Mouse (Mus musculus) forelimb bud, embryonic 11.5 days (tissue): ENCODE data around the gene Dnajc6.

Experiments
- DNase-seq: peaks from one replicate; pipeline ENCODE4 v3.0.0-alpha.2; 2012; ENCODE audit warnings: low read depth, low spot score

Dnajc6 gene

GRCm38 (mm10) chr4:101496534-101497237 is at the start of gene Dnajc6:
Gene Dnajc6 (plus strand): TSS chr4:101496648.
- no peak for DNase-seq

- no peak for DNase-seq
These were observed 47.7 kb upstream of the Dnajc6 start for GRCm38 (mm10) chr4:101448701-101449100.

- DNase-seq: no peak
These were observed 47.1 kb upstream of the Dnajc6 start for GRCm38 (mm10) chr4:101449344-101449743.

GRCm38 (mm10) chr4:101450150-101450780 is 46.2 kb upstream of the Dnajc6 start:
- no peak for DNase-seq

- DNase-seq: no peak
These were observed 45.4 kb upstream of the Dnajc6 start for GRCm38 (mm10) chr4:101451089-101451488.

GRCm38 (mm10) chr4:101452829-101453228 is 43.6 kb upstream of the Dnajc6 start:
- DNase-seq: no peak

GRCm38 (mm10) chr4:101457176-101457575 is 39.3 kb upstream of the Dnajc6 start:
- DNase-seq: no peak

GRCm38 (mm10) chr4:101458341-101458740 is 38.1 kb upstream of the Dnajc6 start:
- peak; percentile 57 for DNase-seq

- DNase-seq: no peak
These were observed 37.1 kb upstream of the Dnajc6 start for GRCm38 (mm10) chr4:101459358-101459757.

- no peak for DNase-seq
These were observed 36.3 kb upstream of the Dnajc6 start for GRCm38 (mm10) chr4:101460114-101460513.

- no peak for DNase-seq
These were observed 34.4 kb upstream of the Dnajc6 start for GRCm38 (mm10) chr4:101462065-101462464.

GRCm38 (mm10) chr4:101466264-101466663 is 30.2 kb upstream of the Dnajc6 start:
- DNase-seq: peak; percentile 1

- DNase-seq: no peak
These were observed 27.2 kb upstream of the Dnajc6 start for GRCm38 (mm10) chr4:101469242-101469641.

GRCm38 (mm10) chr4:101470543-101470942 is 25.9 kb upstream of the Dnajc6 start:
- no peak for DNase-seq

- no peak for DNase-seq
These were observed 23.7 kb upstream of the Dnajc6 start for GRCm38 (mm10) chr4:101472767-101473166.

- DNase-seq: no peak
These were observed 6.0 kb upstream of the Dnajc6 start for GRCm38 (mm10) chr4:101490320-101490917.

GRCm38 (mm10) chr4:101491704-101492103 is 4.7 kb upstream of the Dnajc6 start:
- no peak for DNase-seq

GRCm38 (mm10) chr4:101493611-101494197 is 2.7 kb upstream of the Dnajc6 start:
- no peak for DNase-seq

GRCm38 (mm10) chr4:101496188-101496533 is 287 bp upstream of the Dnajc6 start:
- DNase-seq: no peak

GRCm38 (mm10) chr4:101497336-101497735 is 888 bp downstream of the Dnajc6 start:
- DNase-seq: no peak

GRCm38 (mm10) chr4:101504470-101505007 is 8.1 kb downstream of the Dnajc6 start:
- DNase-seq: no peak

- DNase-seq: no peak
These were observed 9.5 kb downstream of the Dnajc6 start for GRCm38 (mm10) chr4:101505966-101506365.
